Mouse (Mus musculus): ENCODE data around the gene Olfr67.
"Not testable (repeated sequence)": the region's sequence is repeated elsewhere in the genome, so short reads cannot be mapped to it uniquely, and the experiment has no call there.

Olfr67 gene

GRCm38 (mm10) chr7:103777652-103778051 is 14.0 kb downstream of the Olfr67 start:
- in situ Hi-C loops (cut with MboI; ENCODE audit: low sequenced_read_pairs), result not testable (repeated sequence)

GRCm38 (mm10) chr7:103771494-103771893 is 20.1 kb downstream of the Olfr67 start, which contains the start of gene Olfr69:
Olfr69 (minus strand) TSS chr7:103771594.
- in situ Hi-C loops (cut with MboI; ENCODE audit: low sequenced_read_pairs), result no loop called here

- in situ Hi-C loops (cut with MboI; ENCODE audit: low sequenced_read_pairs), result not testable (repeated sequence)
These were observed 23.9 kb downstream of the Olfr67 start for GRCm38 (mm10) chr7:103767687-103768086.

- in situ Hi-C loops (cut with MboI; ENCODE audit: low sequenced_read_pairs), result not testable (repeated sequence)
These were observed 29.4 kb downstream of the Olfr67 start for GRCm38 (mm10) chr7:103762212-103762611.

- in situ Hi-C loops (cut with MboI; ENCODE audit: low sequenced_read_pairs), result no loop called here
These were observed 34.4 kb downstream of the Olfr67 start, which contains the start of gene Olfr630 for GRCm38 (mm10) chr7:103757233-103757632. Olfr630 (minus strand) TSS chr7:103757333.

GRCm38 (mm10) chr7:103744843-103745242 is 46.8 kb downstream of the Olfr67 start, which contains the start of gene Olfr629:
Olfr629 (minus strand) TSS chr7:103744943.
- in situ Hi-C loops (cut with MboI; ENCODE audit: low sequenced_read_pairs), result no loop called here
